Mouse (Mus musculus) embryonic fibroblast, embryonic 13.5 days (primary cell): Measurements from ENCODE around the gene Clmn. TPM values are rescaled to one million over a fixed set of nuclear protein-coding genes. Genes with fewer than 3 reads are reported as not detected.

ENCODE experiments used
- H3K27ac ChIP-seq: 2 replicates; pipeline ENCODE4 v1.5.1; 2012; ENCODE audit warnings: low read length, control low read depth, inconsistent platforms; ENCODE audit not compliant: insufficient read depth
- H3K4me1 ChIP-seq: 2 replicates; pipeline ENCODE4 v1.6.1; 2011; ENCODE audit warnings: low read length; ENCODE audit not compliant: control insufficient read depth, insufficient read depth
- H3K4me3 ChIP-seq: 2 replicates; pipeline ENCODE4 v1.5.1; 2011; ENCODE audit warnings: mild to moderate bottlenecking, control low read depth, low read length; ENCODE audit not compliant: insufficient read depth
- CTCF ChIP-seq: IDR thresholded peaks from 2 replicates; pipeline ENCODE4 v1.5.1; 2011; ENCODE audit warnings: mild to moderate bottlenecking, control low read depth, low read length, moderate library complexity, borderline replicate concordance; ENCODE audit not compliant: insufficient read depth
- POLR2A ChIP-seq: IDR thresholded peaks from 2 replicates; pipeline ENCODE4 v1.6.1; 2011; ENCODE audit warnings: low read depth, mild to moderate bottlenecking, control low read depth, low read length, moderate library complexity
- polyA plus RNA-seq: library from polyadenylated mRNA; stranded (reverse); fragments of >200 nt; gene quantifications from 2 replicates; pipeline ENCODE4 v1.2.4, GENCODE M21; 2011; ENCODE audit warnings: low read depth; ENCODE audit not compliant: missing spikeins, insufficient read length

Gene Clmn
- polyA plus RNA-seq, 1 experiment, result 6.4 TPM

DNA sequence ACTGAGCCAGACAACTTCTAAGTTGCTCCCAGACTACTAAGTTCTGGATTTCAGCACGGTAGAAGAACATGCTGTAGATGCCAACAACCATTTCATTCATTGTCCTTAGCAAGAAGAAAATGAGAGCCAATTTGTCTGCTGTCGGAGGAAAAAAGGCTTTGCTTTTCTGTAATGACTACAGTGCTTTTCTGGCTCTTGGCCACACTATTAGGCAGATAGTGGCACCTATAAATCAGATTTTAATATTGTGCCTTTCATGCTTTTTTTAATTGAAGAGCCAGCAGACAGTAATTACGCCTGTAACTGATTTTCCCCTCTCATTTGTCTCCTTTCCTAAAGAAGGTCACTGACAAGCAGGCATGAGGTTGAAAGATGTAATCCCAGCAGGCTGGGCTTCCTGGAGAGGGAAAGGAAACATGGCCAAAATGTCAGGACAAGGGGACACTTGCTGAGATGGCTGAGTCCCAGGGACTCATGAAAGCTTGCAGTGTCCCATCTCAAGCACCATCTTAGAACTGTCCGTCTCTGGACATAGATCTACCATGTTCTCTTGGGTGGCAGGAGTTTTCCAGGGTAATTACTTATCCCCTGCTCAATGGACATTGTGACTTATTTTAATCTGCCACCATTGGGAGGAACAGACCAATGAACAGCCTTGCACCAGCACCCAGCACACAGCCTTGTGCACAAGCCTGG lies 58.0 kb downstream of the Clmn start:
- Histone ChIP-seq H3K4me1 (peaks cover 3% of the 10 kb centered on the region; the same call in 1 of the 2 replicates), H3K27ac (no peak overlapping the region), H3K4me3 (no peak overlapping the region)
- no peak for TF ChIP-seq POLR2A
- TF ChIP-seq CTCF, result no peak

GRCm38 (mm10) chr12:104801494-104802260 lies 63.2 kb downstream of the Clmn start:
- no peak for TF ChIP-seq CTCF
- no peak for TF ChIP-seq POLR2A
- Histone ChIP-seq H3K27ac (no peak overlapping the region), H3K4me3 (no peak overlapping the region), H3K4me1 (no peaks in the 10 kb centered on the region)

- H3K27ac ChIP-seq, result no peak overlapping the region
- TF ChIP-seq CTCF (no peak), POLR2A (no peak)
- no peaks in the 10 kb centered on the region for H3K4me1 ChIP-seq
- no peak overlapping the region for H3K4me3 ChIP-seq
Measured at GRCm38 (mm10) chr12:104799365-104799764, 65.5 kb downstream of the Clmn start.

DNA sequence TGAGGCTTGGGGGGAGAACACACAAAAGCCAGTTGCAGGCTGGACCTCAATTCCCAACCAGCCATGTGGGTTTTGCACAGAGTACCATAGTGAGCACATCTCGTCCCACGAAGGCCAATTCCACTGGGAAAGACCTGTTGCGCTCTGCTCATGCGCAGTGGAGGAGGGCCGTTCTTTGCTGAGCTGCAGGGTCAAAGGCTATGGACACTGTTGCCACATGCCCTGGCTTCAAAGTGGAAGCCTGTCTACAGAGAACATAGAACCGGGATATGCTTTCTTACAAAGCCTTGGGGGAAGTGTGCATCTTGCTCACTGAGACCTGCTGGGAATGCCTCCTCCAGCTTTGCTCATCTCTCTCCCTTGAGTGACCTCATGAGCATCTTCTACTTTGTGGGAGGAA lies 67.0 kb downstream of the Clmn start:
- Histone ChIP-seq H3K4me1 (no peaks in the 10 kb centered on the region), H3K27ac (no peak overlapping the region), H3K4me3 (no peak overlapping the region)
- no peak for TF ChIP-seq POLR2A
- no peak for TF ChIP-seq CTCF

GRCm38 (mm10) chr12:104796635-104797378 lies 68.1 kb downstream of the Clmn start:
- Histone ChIP-seq H3K4me3 (no peak overlapping the region), H3K4me1 (no peaks in the 10 kb centered on the region), H3K27ac (no peak overlapping the region)
- TF ChIP-seq POLR2A (no peak), CTCF (no peak)

DNA sequence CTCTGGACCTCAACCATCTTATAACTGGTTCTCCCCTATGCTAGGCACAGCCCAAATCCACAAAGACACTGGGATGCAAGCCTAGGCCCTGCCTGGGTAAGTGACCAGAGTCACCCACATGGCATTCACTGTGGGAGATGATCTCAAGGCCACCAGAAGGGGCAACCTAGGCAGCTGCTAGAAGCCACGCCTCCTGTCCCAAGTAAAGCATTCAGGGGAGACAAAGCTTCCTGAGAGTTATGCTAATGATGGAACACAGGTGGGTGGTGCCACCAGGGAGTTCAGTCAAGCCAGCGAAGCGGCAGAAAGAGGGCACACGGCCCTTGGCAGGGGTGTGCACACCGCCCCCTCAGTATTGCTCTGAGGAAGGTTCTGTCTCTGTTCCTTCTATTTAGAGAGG lies 69.9 kb downstream of the Clmn start:
- no peak overlapping the region for H3K27ac ChIP-seq
- H3K4me3 ChIP-seq, result no peak overlapping the region
- H3K4me1 ChIP-seq, result no peaks in the 10 kb centered on the region
- no peak for TF ChIP-seq POLR2A
- no peak for TF ChIP-seq CTCF

- H3K4me3 ChIP-seq, result no peak overlapping the region
- no peak overlapping the region for H3K27ac ChIP-seq
- no peak for TF ChIP-seq POLR2A
- TF ChIP-seq CTCF, result no peak
- no peaks in the 10 kb centered on the region for H3K4me1 ChIP-seq
Measured at GRCm38 (mm10) chr12:104793486-104793885, 71.4 kb downstream of the Clmn start.

DNA sequence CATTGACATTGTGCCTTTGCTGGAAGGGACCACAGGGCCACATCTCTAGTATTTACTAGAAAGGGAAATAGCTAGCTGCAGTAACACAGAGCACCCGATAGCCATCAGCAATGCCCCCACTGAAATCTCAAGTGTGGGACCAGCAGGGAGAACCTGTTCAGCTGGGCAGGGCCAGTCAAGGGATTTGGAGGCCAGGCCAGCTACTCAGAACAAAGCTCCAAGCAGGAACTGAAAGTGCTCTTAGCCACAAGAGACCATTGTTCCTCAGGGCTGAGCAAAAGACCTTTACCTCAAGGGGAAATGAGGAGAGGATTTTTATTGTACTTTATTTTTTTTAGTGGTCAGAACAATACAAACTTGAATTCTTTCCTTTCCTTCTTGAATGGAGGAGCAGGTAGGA lies 87.3 kb downstream of the Clmn start:
- Histone ChIP-seq H3K4me1 (no peaks in the 10 kb centered on the region), H3K27ac (no peak overlapping the region), H3K4me3 (no peak overlapping the region)
- TF ChIP-seq CTCF (no peak), POLR2A (no peak)

- no peak overlapping the region for H3K27ac ChIP-seq
- H3K4me1 ChIP-seq, result no peaks in the 10 kb centered on the region
- no peak overlapping the region for H3K4me3 ChIP-seq
- TF ChIP-seq POLR2A (no peak), CTCF (no peak)
Measured at GRCm38 (mm10) chr12:104771941-104772340, 92.9 kb downstream of the Clmn start.
